Mouse (Mus musculus) CH12.LX (cell line): ENCODE measurements at regions not wholly inside any gene's neighbourhood (a gene's known extent, or its start where the extent isn't known, plus 50 kb on each side); places are given as distances from the start of the nearest gene placed in this dataset.

Experiments used
- CTCF ChIP-seq, 2 experiments: IDR thresholded peaks in 1 of 2; conservative IDR thresholded peaks in 1 of 2; 2 replicates each; pipeline ENCODE4 v1.5.1; 2011 to 2012; ENCODE audit warnings: low read depth in 2 of 2, low read length in 2 of 2, improper control_type of control experiment in 1 of 2, inconsistent platforms in 1 of 2, mild to moderate bottlenecking in 1 of 2, moderate library complexity in 1 of 2
- HCFC1 ChIP-seq: IDR thresholded peaks from 2 replicates; pipeline ENCODE4 v1.6.1; 2012; ENCODE audit warnings: low read depth, mild to moderate bottlenecking, inconsistent platforms, low read length, improper control_type of control experiment
- IRF4 ChIP-seq: IDR thresholded peaks from 2 replicates; pipeline ENCODE4 v1.6.1; 2014; ENCODE audit warnings: low read depth, mild to moderate bottlenecking, inconsistent platforms, low read length, improper control_type of control experiment
- MAFK ChIP-seq: IDR thresholded peaks from 2 replicates; pipeline ENCODE4 v1.6.1; 2011; ENCODE audit warnings: low read length, improper control_type of control experiment; ENCODE audit not compliant: insufficient replicate concordance
- MEF2A ChIP-seq: IDR thresholded peaks from 2 replicates; pipeline ENCODE4 v1.6.1; 2014; ENCODE audit warnings: low read depth, mild to moderate bottlenecking, inconsistent platforms, low read length, improper control_type of control experiment, borderline replicate concordance
- POLR2A ChIP-seq: IDR thresholded peaks from 2 replicates; pipeline ENCODE4 v1.6.1; 2011; ENCODE audit warnings: low read depth, mild to moderate bottlenecking, improper control_type of control experiment, low read length
- POLR2AphosphoS2 ChIP-seq: IDR thresholded peaks from 2 replicates; pipeline ENCODE4 v1.6.1; 2011; ENCODE audit warnings: low read depth, low read length, improper control_type of control experiment
- TBP ChIP-seq: conservative IDR thresholded peaks from 2 replicates; pipeline ENCODE4 v1.6.1; 2011; ENCODE audit warnings: low read depth, low read length, improper control_type of control experiment

DNA sequence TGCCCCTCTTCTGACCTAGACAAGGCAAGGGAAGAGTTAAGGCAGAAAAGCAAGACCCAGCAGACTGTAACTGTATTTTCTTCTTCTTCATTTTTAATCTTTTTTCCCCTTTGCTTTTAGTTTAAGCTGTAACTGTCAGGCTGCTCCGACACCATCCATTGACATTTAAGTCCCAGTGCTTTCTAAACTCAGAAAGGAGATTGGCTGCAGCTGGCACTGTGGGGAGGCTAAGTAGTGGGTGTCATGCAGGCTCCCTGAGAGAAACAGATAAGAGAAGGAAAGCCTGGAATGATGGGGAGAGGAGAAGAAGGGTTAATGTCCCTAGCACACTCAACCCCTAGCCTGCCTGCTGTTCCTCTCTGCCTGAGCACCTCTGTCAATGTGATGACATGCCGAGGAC, 225.4 kb downstream of the Lrfn2 start:
- TF ChIP-seq HCFC1 (no peak), CTCF (conservative IDR thresholded peaks at IDR 0.05 in 1 of 2, IDR thresholded peaks at IDR 0.05 in 1 of 2; ENCODE audit: low read depth in 2 of 2, low read length in 2 of 2) (no peak), MEF2A (no peak), POLR2A (no peak), IRF4 (no peak), TBP (no peak), MAFK (no peak), POLR2AphosphoS2 (no peak)
